Mouse (Mus musculus): ENCODE results near the gene Pcyt1a.

DNA sequence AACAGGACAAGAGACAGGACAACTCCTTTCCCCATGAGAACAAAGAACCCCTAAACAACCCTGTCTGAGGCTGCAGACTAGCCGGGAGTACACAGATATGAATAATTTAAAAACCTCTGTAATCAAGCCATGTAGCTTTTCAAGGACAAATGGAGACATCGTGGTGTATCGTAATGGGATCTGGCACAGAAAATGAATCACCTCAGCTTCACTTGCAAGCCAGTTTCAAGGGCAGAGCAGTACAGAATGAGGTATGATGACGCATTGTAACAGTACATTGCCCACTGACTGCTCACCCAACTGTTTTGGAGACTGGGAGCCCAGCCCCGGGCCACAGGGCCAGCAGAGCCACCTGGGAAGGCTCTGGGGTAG lies 93.5 kb downstream of the Pcyt1a start:
- TF ChIP-seq GATA1 (IDR thresholded peaks at IDR 0.05; ENCODE audit: low read length) (no peak), TAL1 (IDR thresholded peaks at IDR 0.05; ENCODE audit: low read length) (no peak)

Data from erythroblast, embryonic 14.5 days (primary cell).